Mouse (Mus musculus) megakaryocyte progenitor cell, adult 5-6 weeks (primary cell): ENCODE measurements around the gene Igf1. TPM values are rescaled to one million over a fixed set of nuclear protein-coding genes. Genes with fewer than 3 reads are reported as not detected.

Experiments
- ATAC-seq: replicated peaks from 2 replicates; pipeline ENCODE4 v1.8.0; 2016; ENCODE audit warnings: mild to moderate bottlenecking, moderate TSS enrichment, inconsistent platforms; ENCODE audit not compliant: poor library complexity
- total RNA-seq, 2 experiments: library from RNA; stranded (forward) in 1 of 2; stranded (reverse) in 1 of 2; fragments of 157-497, 149-512 nt in 1 of 2; fragments of 200-1000 nt in 1 of 2; gene quantifications; 2 replicates each; pipeline versions ENCODE4 v1.2.3 to v1.2.4; 2015 to 2017

Igf1 gene
- total RNA-seq (2015) (0.10 and 0.49 TPM in 2 replicates), total RNA-seq (2017) (0.04 TPM in 1 of 2 replicates, not detected in the other)

- no peak for ATAC-seq
These were observed at the start of gene Igf1 for GRCm38 (mm10) chr10:87858013-87858806. TSS of gene Igf1 (plus strand) at chr10:87858265.

GRCm38 (mm10) chr10:87812157-87813072 is 45.6 kb upstream of the Igf1 start:
- no peak for ATAC-seq

GRCm38 (mm10) chr10:87813073-87813590 is 44.9 kb upstream of the Igf1 start:
- ATAC-seq = no peak

- no peak for ATAC-seq
These were observed 41.2 kb upstream of the Igf1 start for GRCm38 (mm10) chr10:87816861-87817260.

- no peak for ATAC-seq
These were observed 40.3 kb upstream of the Igf1 start for GRCm38 (mm10) chr10:87817786-87818185.

- no peak for ATAC-seq
These were observed 36.2 kb upstream of the Igf1 start for GRCm38 (mm10) chr10:87821906-87822305.

GRCm38 (mm10) chr10:87830012-87830411 is 28.1 kb upstream of the Igf1 start:
- peak; percentile 86 for ATAC-seq

- ATAC-seq = peak; percentile 57
These were observed 27.4 kb upstream of the Igf1 start for GRCm38 (mm10) chr10:87830639-87831038.

GRCm38 (mm10) chr10:87832101-87832500 is 26.0 kb upstream of the Igf1 start:
- peak; percentile 76 for ATAC-seq

- ATAC-seq = peak; percentile 65; the same call in 1 of the 2 replicates
These were observed 18.6 kb upstream of the Igf1 start for GRCm38 (mm10) chr10:87839454-87839853.

- peak; percentile 83 for ATAC-seq
These were observed 15.6 kb upstream of the Igf1 start for GRCm38 (mm10) chr10:87842501-87842900.

- ATAC-seq = no peak
These were observed 13.0 kb upstream of the Igf1 start for GRCm38 (mm10) chr10:87844917-87845552.

- no peak for ATAC-seq
These were observed 10.2 kb upstream of the Igf1 start for GRCm38 (mm10) chr10:87847882-87848281.

- no peak for ATAC-seq
These were observed 9.6 kb upstream of the Igf1 start for GRCm38 (mm10) chr10:87848419-87848818.

GRCm38 (mm10) chr10:87851492-87851891 is 6.6 kb upstream of the Igf1 start:
- no peak for ATAC-seq

- peak; percentile 44 for ATAC-seq
These were observed 3.7 kb upstream of the Igf1 start for GRCm38 (mm10) chr10:87854408-87854807.

GRCm38 (mm10) chr10:87855423-87856122 is 2.5 kb upstream of the Igf1 start:
- ATAC-seq = no peak

- ATAC-seq = peak; percentile 29
These were observed 680 bp upstream of the Igf1 start for GRCm38 (mm10) chr10:87857215-87857955.

- ATAC-seq = peak; percentile 34; the same call in 1 of the 2 replicates
These were observed 874 bp downstream of the Igf1 start for GRCm38 (mm10) chr10:87858939-87859338.

- ATAC-seq = no peak
These were observed 1.4 kb downstream of the Igf1 start for GRCm38 (mm10) chr10:87859453-87859852.
